Mouse (Mus musculus): Measurements from ENCODE around the gene Cul3. TPM values are rescaled to one million over a fixed set of nuclear protein-coding genes. Genes with fewer than 3 reads are reported as not detected.

The Cul3 gene
- polyA plus RNA-seq, 1 experiment from 2014 or later = 202 TPM

- Histone ChIP-seq H3K36me3 (ENCODE audit: inconsistent target) (no peaks in the 10 kb centered on the region), H3K79me2 (ENCODE audit: inconsistent target) (no peaks in the 10 kb centered on the region), H3K4me3 (ENCODE audit: inconsistent target) (no peak overlapping the region), H3K27ac (no peak overlapping the region)
- WGBS (ENCODE audit: missing documents) = 32% methylated on average over 3 of the region's 3 CpGs
Observed at GRCm38 (mm10) chr1:80244123-80244522, 96.2 kb downstream of the Cul3 start.

- 94% methylated on average over 6 of the region's 6 CpGs for WGBS (ENCODE audit: missing documents)
- no peak overlapping the region for H3K4me3 ChIP-seq (ENCODE audit: inconsistent target)
- no peaks in the 10 kb centered on the region for H3K79me2 ChIP-seq (ENCODE audit: inconsistent target)
- H3K36me3 ChIP-seq (ENCODE audit: inconsistent target) = no peaks in the 10 kb centered on the region
- no peak overlapping the region for H3K27ac ChIP-seq
Observed at GRCm38 (mm10) chr1:80241579-80241978, 98.7 kb downstream of the Cul3 start.

GRCm38 (mm10) chr1:80240017-80240660, 100.1 kb downstream of the Cul3 start:
- Histone ChIP-seq H3K79me2 (ENCODE audit: inconsistent target) (no peaks in the 10 kb centered on the region), H3K36me3 (ENCODE audit: inconsistent target) (no peaks in the 10 kb centered on the region), H3K27ac (no peak overlapping the region), H3K4me3 (ENCODE audit: inconsistent target) (no peak overlapping the region)
- 85% methylated on average over 12 of the region's 12 CpGs for WGBS (ENCODE audit: missing documents)

GRCm38 (mm10) chr1:80239481-80239880, 100.8 kb downstream of the Cul3 start:
- H3K36me3 ChIP-seq (ENCODE audit: inconsistent target) = no peaks in the 10 kb centered on the region
- no peaks in the 10 kb centered on the region for H3K79me2 ChIP-seq (ENCODE audit: inconsistent target)
- H3K27ac ChIP-seq = no peak overlapping the region
- 78% methylated on average over 11 of the region's 11 CpGs for WGBS (ENCODE audit: missing documents)
- H3K4me3 ChIP-seq (ENCODE audit: inconsistent target) = no peak overlapping the region

- Histone ChIP-seq H3K27ac (no peak overlapping the region), H3K4me3 (ENCODE audit: inconsistent target) (no peak overlapping the region), H3K79me2 (ENCODE audit: inconsistent target) (no peaks in the 10 kb centered on the region), H3K36me3 (ENCODE audit: inconsistent target) (no peaks in the 10 kb centered on the region)
- WGBS (ENCODE audit: missing documents) = 89% methylated on average over 11 of the region's 11 CpGs
Observed at GRCm38 (mm10) chr1:80236951-80237702, 103.2 kb downstream of the Cul3 start.

- no peak overlapping the region for H3K4me3 ChIP-seq (ENCODE audit: inconsistent target)
- WGBS (ENCODE audit: missing documents) = 75% methylated on average over 1 of the region's 1 CpGs
- no peaks in the 10 kb centered on the region for H3K79me2 ChIP-seq (ENCODE audit: inconsistent target)
- no peak overlapping the region for H3K27ac ChIP-seq
- H3K36me3 ChIP-seq (ENCODE audit: inconsistent target) = no peaks in the 10 kb centered on the region
Observed at GRCm38 (mm10) chr1:80236126-80236525, 104.2 kb downstream of the Cul3 start.

GRCm38 (mm10) chr1:80230612-80231011, 109.7 kb downstream of the Cul3 start:
- 100% methylated on average over 1 of the region's 1 CpGs for WGBS (ENCODE audit: missing documents)
- Histone ChIP-seq H3K4me3 (ENCODE audit: inconsistent target) (no peak overlapping the region), H3K36me3 (ENCODE audit: inconsistent target) (no peaks in the 10 kb centered on the region), H3K79me2 (ENCODE audit: inconsistent target) (no peaks in the 10 kb centered on the region), H3K27ac (no peak overlapping the region)

GRCm38 (mm10) chr1:80224839-80225412, 115.4 kb downstream of the Cul3 start:
- Histone ChIP-seq H3K27ac (no peak overlapping the region), H3K36me3 (ENCODE audit: inconsistent target) (no peaks in the 10 kb centered on the region), H3K79me2 (ENCODE audit: inconsistent target) (no peaks in the 10 kb centered on the region), H3K4me3 (ENCODE audit: inconsistent target) (no peak overlapping the region)
- WGBS (ENCODE audit: missing documents) = 66% methylated on average over 3 of the region's 3 CpGs

GRCm38 (mm10) chr1:80221151-80221550, 119.1 kb downstream of the Cul3 start:
- Histone ChIP-seq H3K4me3 (ENCODE audit: inconsistent target) (no peak overlapping the region), H3K36me3 (ENCODE audit: inconsistent target) (no peaks in the 10 kb centered on the region), H3K27ac (peak overlapping the region; percentile 24; the same call in 1 of the 2 replicates), H3K79me2 (ENCODE audit: inconsistent target) (no peaks in the 10 kb centered on the region)
- WGBS (ENCODE audit: missing documents) = 16% methylated on average over 4 of the region's 4 CpGs

GRCm38 (mm10) chr1:80218268-80218667, 122.0 kb downstream of the Cul3 start, which contains the start of gene Fam124b:
Gene Fam124b, minus strand, starts transcription at chr1:80218473.
- Histone ChIP-seq H3K36me3 (ENCODE audit: inconsistent target) (no peaks in the 10 kb centered on the region), H3K79me2 (ENCODE audit: inconsistent target) (no peaks in the 10 kb centered on the region), H3K4me3 (ENCODE audit: inconsistent target) (no peak within 1 kb of the TSS), H3K27ac (no peak within 1 kb of the TSS)
- 40% methylated on average over 6 of the region's 6 CpGs for WGBS (ENCODE audit: missing documents)

Other genes starting within 250 kb of the Cul3 start
- gene Fam124b, start 122.0 kb downstream of the Cul3 start, polyA plus RNA-seq (2018) = not detected in 3 replicates
- gene Gm45261, start 121.0 kb upstream of the Cul3 start, polyA plus RNA-seq (2018) = not detected in 3 replicates